Mouse (Mus musculus) brain, embryonic 14.5 days (tissue): ENCODE measurements around the gene Zfp94. TPM values are rescaled to one million over a fixed set of nuclear protein-coding genes. Genes with fewer than 3 reads are reported as not detected.

Experiments used
- DNase-seq: peaks from one replicate; pipeline ENCODE4 v3.0.0-alpha.2; 2011; ENCODE audit warnings: low read depth
- CTCF ChIP-seq: fragments of 200-500 bp; IDR thresholded peaks from 2 replicates; pipeline ENCODE4 v1.5.1; 2012; ENCODE audit warnings: inconsistent platforms, mild to moderate bottlenecking, moderate library complexity, borderline replicate concordance; ENCODE audit not compliant: insufficient read depth, insufficient read length; ENCODE audit errors: extremely low read depth
- POLR2A ChIP-seq: fragments of 200-500 bp; IDR thresholded peaks from 2 replicates; pipeline ENCODE4 v1.6.1; 2012; ENCODE audit warnings: mild to moderate bottlenecking, inconsistent platforms, borderline replicate concordance; ENCODE audit not compliant: poor library complexity, insufficient read depth, insufficient read length, severe bottlenecking; ENCODE audit errors: extremely low read depth
- polyA plus RNA-seq: library from polyadenylated mRNA; depleted of rRNA; stranded (reverse); fragments of >200 nt; gene quantifications from 2 replicates; pipeline ENCODE4 v1.2.3, GENCODE M21; 2012

Zfp94 gene
- polyA plus RNA-seq, 1 experiment, result 19.3 TPM

DNA sequence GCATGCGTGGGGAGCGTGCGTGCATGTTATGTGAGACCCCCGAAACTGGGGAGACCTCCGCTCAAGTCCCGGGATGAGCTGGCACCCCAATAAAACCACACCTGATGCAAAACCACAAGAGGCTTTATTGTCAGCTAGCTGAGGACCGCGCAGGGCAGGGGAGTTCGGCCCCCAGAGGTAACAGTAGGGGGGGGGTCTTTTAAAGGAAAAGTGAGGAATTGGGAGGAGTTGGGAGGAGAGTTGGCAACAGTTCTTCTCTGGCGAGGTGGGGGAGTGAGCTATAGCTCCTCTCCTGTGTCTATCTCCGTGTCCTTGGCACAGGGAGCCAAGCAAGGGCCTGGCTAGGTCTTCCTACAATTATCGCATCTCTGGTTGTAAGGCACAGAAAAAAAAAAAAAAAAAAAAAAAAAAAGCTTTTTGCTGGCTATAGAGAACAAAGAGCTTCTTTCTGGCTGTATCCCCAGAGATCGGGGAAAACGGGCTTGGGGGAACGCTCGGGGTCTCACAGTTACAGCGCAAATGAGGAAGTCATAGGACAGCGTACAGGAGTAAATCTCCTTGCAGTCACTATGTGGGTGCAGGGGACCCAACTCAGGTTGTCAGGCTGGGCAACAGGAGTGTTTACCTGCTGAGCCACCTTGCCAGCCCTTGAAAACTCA, 16.5 kb downstream of the Zfp94 start:
- no peak for TF ChIP-seq CTCF
- TF ChIP-seq POLR2A, result no peak
- DNase-seq, result peak; percentile 68

DNA sequence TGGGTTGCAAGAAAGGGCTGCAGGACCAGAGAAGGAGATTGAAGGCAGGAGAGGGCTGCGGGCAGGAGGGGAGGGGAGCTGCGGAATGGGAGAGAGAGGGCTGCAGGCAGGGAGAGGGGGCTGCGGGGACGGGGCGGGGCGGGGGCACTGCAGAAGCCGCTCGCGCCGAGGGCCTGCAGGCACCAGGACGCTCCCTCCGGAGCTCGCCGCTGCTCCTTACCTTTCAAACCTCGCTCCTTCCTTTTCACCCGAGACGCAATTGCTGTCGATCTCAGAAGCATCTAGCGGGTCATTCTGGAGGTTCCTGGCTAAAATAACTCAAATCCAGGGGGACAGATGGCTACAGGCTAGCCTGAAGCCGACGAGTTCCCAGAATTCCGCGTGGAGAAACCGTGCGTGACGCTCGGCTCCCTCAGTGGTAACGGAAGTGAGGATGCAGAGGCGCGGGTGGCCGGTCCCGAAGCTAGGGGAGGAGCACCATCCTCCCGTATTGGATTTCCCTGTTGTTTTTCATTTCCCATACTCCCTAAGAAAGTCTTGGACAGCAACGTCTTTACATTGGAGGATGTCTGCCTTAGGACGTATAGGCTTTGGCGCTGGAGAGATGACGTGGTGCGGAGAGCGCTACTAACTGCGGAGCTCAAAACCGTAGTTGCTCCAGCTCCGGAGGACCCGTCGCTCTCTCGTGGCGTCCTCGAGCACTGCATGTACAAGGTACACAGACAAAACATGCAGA, 17.3 kb downstream of the Zfp94 start:
- TF ChIP-seq CTCF (peak; percentile 60), POLR2A (peak; percentile 11; the same call in 1 of the 2 replicates)
- peak; percentile 98 for DNase-seq

DNA sequence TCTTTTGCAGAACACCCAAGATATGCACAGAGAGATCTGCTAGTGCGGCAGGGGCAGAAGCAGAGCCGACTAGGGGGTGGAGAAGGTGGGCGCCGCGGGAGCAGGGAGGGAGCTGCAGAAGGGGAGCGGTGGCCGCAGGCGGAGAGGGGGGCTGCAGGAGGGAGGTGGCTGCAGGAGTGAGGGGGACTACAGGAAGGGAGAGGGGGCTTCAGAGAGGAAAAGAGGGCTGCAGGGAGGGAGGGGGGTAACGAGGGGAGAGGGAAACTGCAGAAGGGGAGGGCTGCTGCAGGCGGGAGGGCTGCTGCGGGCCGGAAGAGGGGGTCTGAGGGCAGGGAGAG, 17.9 kb downstream of the Zfp94 start:
- TF ChIP-seq CTCF, result no peak
- TF ChIP-seq POLR2A, result no peak
- no peak for DNase-seq

DNA sequence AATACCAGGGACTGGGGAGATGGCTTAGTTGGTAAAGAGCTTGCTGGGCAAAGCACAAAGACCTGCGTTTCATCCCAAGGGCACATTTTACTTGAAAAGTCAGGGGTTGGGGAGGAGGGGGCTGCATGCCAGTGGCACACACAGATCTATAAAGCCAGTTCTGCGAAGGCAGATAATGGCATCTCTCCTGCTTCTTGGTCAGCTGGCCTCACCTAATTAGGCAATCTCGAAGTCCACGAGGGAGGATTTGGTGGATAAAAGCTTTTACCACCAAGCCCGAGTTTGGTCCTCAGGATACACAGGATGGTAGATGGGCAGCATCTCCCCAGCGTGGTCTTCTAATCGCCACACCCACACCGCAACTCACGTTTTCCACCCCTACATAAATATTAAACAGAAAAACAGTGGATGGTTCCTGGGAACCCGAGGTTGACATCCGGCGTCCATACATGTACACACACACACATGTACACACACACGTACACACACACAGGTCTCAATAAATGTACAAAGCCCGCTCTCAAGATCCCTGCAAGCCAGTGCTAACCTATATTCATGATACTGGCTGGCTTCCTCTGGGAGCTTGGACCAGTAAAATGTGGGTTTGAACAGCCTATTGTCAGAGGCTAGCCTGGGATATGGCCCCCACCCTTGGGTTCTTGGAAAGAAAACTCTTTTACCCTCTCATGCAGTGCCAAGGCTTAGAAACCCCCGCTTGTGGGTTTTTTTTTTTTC, 18.9 kb downstream of the Zfp94 start:
- no peak for DNase-seq
- no peak for TF ChIP-seq CTCF
- no peak for TF ChIP-seq POLR2A

DNA sequence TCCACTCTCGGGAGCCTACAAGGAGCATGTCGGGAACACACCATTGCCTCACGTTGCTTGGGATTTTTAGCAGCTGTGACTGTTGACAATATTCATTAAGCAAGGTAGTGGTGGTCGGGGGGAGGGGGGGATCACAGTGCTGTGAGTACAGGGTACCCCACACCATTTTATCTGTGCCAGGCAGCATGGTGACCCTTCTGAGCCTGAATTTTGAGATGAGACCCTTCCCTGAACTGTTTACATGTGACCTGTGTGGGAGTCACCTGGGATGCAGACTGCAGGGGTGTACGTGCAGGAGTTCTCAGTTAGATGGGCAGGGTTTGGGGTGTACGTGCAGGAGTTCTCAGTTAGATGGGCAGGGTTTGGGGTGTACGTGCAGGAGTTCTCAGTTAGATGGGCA, 20.1 kb downstream of the Zfp94 start:
- TF ChIP-seq POLR2A (no peak), CTCF (no peak)
- DNase-seq, result no peak

DNA sequence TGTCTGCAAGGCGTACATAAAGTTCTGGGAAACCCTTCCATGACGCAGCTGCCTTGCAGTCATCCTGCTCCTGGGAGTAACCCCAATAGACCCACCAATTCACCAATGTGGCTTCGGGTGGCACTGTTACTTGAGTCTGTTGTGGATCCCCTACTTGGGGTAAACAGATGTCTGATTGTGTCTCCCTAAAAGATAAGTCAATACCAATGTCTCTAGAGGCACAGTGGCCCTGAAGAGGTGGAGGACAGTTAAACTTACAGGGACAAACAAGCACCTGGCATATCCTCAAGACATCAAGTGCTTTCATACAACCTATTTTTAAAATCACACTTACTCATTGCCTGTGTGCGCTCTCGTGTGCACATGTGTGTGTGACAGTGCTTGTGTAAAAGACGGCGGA, 21.1 kb downstream of the Zfp94 start:
- no peak for DNase-seq
- no peak for TF ChIP-seq CTCF
- TF ChIP-seq POLR2A, result no peak

DNA sequence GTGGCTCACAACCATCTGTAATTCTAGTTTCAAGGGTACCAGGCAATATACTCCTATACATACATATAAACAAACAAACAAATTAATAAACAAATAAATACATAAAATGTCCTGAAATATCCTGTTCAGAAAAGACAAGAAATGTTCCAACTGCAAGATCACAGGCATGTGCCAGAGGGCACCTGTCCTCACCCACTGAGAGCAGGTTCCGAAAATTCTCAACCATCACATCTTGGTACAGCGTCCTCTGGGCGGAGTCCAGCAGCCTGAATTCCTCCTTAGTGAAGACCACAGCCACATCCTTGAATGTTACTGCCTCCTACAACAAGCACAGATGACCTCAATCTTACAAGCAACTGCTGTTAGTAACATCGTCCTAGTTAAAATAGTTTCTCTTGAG, 21.7 kb downstream of the Zfp94 start:
- TF ChIP-seq POLR2A (no peak), CTCF (no peak)
- no peak for DNase-seq

DNA sequence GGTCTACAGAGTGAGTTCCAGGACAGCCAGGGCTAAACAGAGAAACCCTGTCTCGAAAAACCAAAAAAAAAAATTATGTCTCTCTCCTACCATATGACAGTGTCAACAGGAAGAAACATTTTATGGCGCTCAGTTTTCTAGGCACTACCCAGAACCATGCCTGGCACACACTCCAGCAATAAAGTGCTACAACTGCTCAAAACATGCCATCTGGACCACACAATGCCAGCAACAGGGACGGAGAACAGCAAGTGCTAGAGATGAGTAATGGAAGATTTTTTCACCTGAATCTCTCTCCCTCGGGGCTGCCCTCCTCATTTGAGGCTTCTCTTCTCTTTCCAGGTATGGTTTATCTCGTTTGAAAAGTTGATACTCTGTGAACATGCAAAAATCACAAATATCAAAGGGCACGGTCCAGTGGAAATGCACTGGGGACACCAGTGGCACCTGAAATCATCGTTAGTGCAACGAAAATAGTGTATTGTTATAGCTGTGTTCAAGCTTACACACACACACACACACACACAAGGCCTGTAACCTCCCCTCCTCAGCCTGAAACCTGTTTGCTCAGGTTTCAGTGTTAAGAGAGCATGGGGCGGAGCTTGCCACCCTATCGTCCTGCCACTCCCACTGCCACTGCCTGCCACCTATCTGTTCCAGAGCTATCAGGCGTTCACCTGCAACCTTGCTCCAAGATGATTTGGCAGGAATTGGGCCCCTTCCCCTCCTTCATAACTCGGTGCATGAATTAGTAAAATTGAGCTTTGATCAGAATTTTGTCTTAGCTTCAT, 23.2 kb downstream of the Zfp94 start:
- no peak for DNase-seq
- no peak for TF ChIP-seq POLR2A
- TF ChIP-seq CTCF, result no peak

DNA sequence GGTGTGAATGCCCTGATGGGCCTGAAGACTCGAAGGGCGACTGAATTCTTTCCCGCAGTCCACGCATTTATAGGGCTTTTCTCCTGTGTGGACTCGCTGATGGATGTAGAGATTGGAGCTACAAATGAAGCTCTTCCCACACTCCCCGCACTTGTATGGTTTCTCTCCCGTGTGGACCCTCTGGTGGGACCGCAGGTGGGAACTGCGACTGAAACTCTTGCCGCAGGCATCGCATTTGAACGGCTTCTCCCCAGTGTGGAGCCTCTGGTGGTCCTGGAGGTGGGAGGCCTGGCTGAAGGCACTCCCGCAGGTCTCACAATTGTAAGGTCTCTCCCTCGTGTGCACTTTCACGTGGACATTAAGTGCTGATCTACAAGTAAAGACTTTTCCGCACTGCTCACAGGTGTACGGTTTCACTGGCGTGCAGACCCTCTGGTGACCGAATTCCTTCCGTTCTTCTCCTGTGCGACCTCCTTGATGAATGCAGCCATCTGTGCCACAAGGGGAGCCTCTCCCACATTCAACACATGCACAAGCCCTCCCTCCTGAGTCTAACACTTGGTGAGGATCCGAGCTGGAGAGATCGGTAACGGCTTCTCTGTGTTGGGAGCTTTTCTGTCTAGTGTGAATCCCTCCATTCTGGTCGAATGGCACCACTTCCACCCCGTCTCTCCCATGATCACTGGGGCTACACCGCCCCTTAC, 24.9 kb downstream of the Zfp94 start:
- no peak for TF ChIP-seq POLR2A
- no peak for TF ChIP-seq CTCF
- DNase-seq, result no peak

DNA sequence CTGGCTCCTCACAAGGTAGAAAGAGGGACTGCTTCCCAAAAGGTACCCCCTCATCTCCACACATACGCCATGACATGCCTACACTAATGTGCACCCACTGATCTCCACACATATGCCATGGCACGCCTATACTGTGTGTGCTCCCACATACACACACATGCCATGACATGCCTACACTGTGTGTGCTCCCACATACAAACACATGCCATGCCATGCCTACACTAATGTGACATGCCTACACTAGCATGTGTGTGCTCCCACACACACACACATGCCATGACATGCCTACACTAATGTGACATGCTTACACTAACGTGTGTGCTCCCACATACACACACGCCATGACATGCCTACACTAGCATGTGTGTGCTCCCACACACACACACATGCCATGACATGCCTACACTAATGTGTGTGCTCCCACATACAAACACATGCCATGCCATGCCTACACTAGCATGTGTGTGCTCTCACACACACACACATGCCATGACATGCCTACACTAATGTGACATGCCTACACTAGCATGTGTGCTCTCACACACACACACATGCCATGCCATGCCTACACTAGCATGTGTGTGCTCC, 26.3 kb downstream of the Zfp94 start:
- TF ChIP-seq POLR2A (no peak), CTCF (no peak)
- no peak for DNase-seq
